Mouse (Mus musculus): ENCODE data around the gene Hoxa9. TPM values are rescaled to one million over a fixed set of nuclear protein-coding genes. Genes with fewer than 3 reads are reported as not detected.

The Hoxa9 gene
- 1 to 10 TPM in 1 of 26 experiments, not detected in 25; 1.6 TPM for total RNA-seq (2018; cell fraction: chromatin; rRNA removed)
- total RNA-seq (2018; cell fraction: cytosol; rRNA removed) = under 1 TPM in 3 of 26 experiments, not detected in 23; 0.03 to 0.17 (median 0.09) TPM
- not detected for total RNA-seq (2018; cell fraction: nucleus; rRNA removed)
- 0.11 TPM in 1 of 3 replicates, not detected in the others for polyA plus RNA-seq (2018)

GRCm38 (mm10) chr6:52230516-52231165, at the start of gene Hoxa9:
TSS of gene Hoxa9 (minus strand) at chr6:52231089.
- Histone ChIP-seq H3K79me2 (ENCODE audit: inconsistent target) (no peaks in the 10 kb centered on the region), H3K36me3 (ENCODE audit: inconsistent target) (no peaks in the 10 kb centered on the region), H3K27ac (no peak within 1 kb of the TSS), H3K4me3 (ENCODE audit: inconsistent target) (no peak within 1 kb of the TSS)
- 3% methylated on average over 28 of the region's 36 CpGs for WGBS (ENCODE audit: missing documents)

GRCm38 (mm10) chr6:52276920-52277319, 46.0 kb upstream of the Hoxa9 start:
- Histone ChIP-seq H3K27ac (no peak overlapping the region), H3K4me3 (ENCODE audit: inconsistent target) (no peak overlapping the region), H3K36me3 (ENCODE audit: inconsistent target) (no peaks in the 10 kb centered on the region), H3K79me2 (ENCODE audit: inconsistent target) (no peaks in the 10 kb centered on the region)
- 39% methylated on average over 5 of the region's 5 CpGs for WGBS (ENCODE audit: missing documents)

- H3K36me3 ChIP-seq (ENCODE audit: inconsistent target) = no peaks in the 10 kb centered on the region
- H3K4me3 ChIP-seq (ENCODE audit: inconsistent target) = no peak overlapping the region
- no peaks in the 10 kb centered on the region for H3K79me2 ChIP-seq (ENCODE audit: inconsistent target)
- 26% methylated on average over 6 of the region's 6 CpGs for WGBS (ENCODE audit: missing documents)
- H3K27ac ChIP-seq = no peak overlapping the region
Measured at GRCm38 (mm10) chr6:52276382-52276781, 45.5 kb upstream of the Hoxa9 start.

GRCm38 (mm10) chr6:52275563-52276280, 44.8 kb upstream of the Hoxa9 start:
- 49% methylated on average over 8 of the region's 8 CpGs for WGBS (ENCODE audit: missing documents)
- H3K36me3 ChIP-seq (ENCODE audit: inconsistent target) = no peaks in the 10 kb centered on the region

GRCm38 (mm10) chr6:52274576-52274975, 43.7 kb upstream of the Hoxa9 start:
- Histone ChIP-seq H3K36me3 (ENCODE audit: inconsistent target) (no peaks in the 10 kb centered on the region), H3K27ac (no peak overlapping the region)
- WGBS (ENCODE audit: missing documents) = 14% methylated on average over 11 of the region's 11 CpGs

More at GRCm38 (mm10) chr6:52275563-52276280, 44.8 kb upstream of the Hoxa9 start:
- Histone ChIP-seq H3K27ac (no peak overlapping the region), H3K79me2 (ENCODE audit: inconsistent target) (no peaks in the 10 kb centered on the region), H3K4me3 (ENCODE audit: inconsistent target) (no peak overlapping the region)

GRCm38 (mm10) chr6:52273656-52274280, 42.9 kb upstream of the Hoxa9 start:
- H3K36me3 ChIP-seq (ENCODE audit: inconsistent target) = no peaks in the 10 kb centered on the region
- H3K4me3 ChIP-seq (ENCODE audit: inconsistent target) = no peak overlapping the region
- no peak overlapping the region for H3K27ac ChIP-seq
- no peaks in the 10 kb centered on the region for H3K79me2 ChIP-seq (ENCODE audit: inconsistent target)
- WGBS (ENCODE audit: missing documents) = 24% methylated on average over 22 of the region's 22 CpGs

More at GRCm38 (mm10) chr6:52274576-52274975, 43.7 kb upstream of the Hoxa9 start:
- no peaks in the 10 kb centered on the region for H3K79me2 ChIP-seq (ENCODE audit: inconsistent target)
- H3K4me3 ChIP-seq (ENCODE audit: inconsistent target) = no peak overlapping the region

- 37% methylated on average over 22 of the region's 22 CpGs for WGBS (ENCODE audit: missing documents)
- no peaks in the 10 kb centered on the region for H3K79me2 ChIP-seq (ENCODE audit: inconsistent target)
- H3K36me3 ChIP-seq (ENCODE audit: inconsistent target) = no peaks in the 10 kb centered on the region
- H3K27ac ChIP-seq = no peak overlapping the region
- H3K4me3 ChIP-seq (ENCODE audit: inconsistent target) = no peak overlapping the region
Measured at GRCm38 (mm10) chr6:52272766-52273655, 42.1 kb upstream of the Hoxa9 start.

- Histone ChIP-seq H3K27ac (no peak overlapping the region), H3K79me2 (ENCODE audit: inconsistent target) (no peaks in the 10 kb centered on the region), H3K4me3 (ENCODE audit: inconsistent target) (no peak overlapping the region), H3K36me3 (ENCODE audit: inconsistent target) (no peaks in the 10 kb centered on the region)
- 24% methylated on average over 23 of the region's 23 CpGs for whole genome bisulfite sequencing (ENCODE audit: missing documents)
Measured at GRCm38 (mm10) chr6:52270494-52271480, 39.9 kb upstream of the Hoxa9 start.

GRCm38 (mm10) chr6:52268756-52269155, 37.9 kb upstream of the Hoxa9 start:
- no peak overlapping the region for H3K4me3 ChIP-seq (ENCODE audit: inconsistent target)
- H3K27ac ChIP-seq = no peak overlapping the region
- WGBS (ENCODE audit: missing documents) = 31% methylated on average over 3 of the region's 3 CpGs
- no peaks in the 10 kb centered on the region for H3K79me2 ChIP-seq (ENCODE audit: inconsistent target)
- no peaks in the 10 kb centered on the region for H3K36me3 ChIP-seq (ENCODE audit: inconsistent target)

- Histone ChIP-seq H3K36me3 (ENCODE audit: inconsistent target) (no peaks in the 10 kb centered on the region), H3K4me3 (ENCODE audit: inconsistent target) (no peak overlapping the region), H3K79me2 (ENCODE audit: inconsistent target) (no peaks in the 10 kb centered on the region), H3K27ac (no peak overlapping the region)
- 23% methylated on average over 7 of the region's 7 CpGs for WGBS (ENCODE audit: missing documents)
Measured at GRCm38 (mm10) chr6:52268341-52268740, 37.5 kb upstream of the Hoxa9 start.

GRCm38 (mm10) chr6:52267691-52268090, 36.8 kb upstream of the Hoxa9 start:
- Histone ChIP-seq H3K27ac (no peak overlapping the region), H3K79me2 (ENCODE audit: inconsistent target) (no peaks in the 10 kb centered on the region), H3K4me3 (ENCODE audit: inconsistent target) (no peak overlapping the region), H3K36me3 (ENCODE audit: inconsistent target) (no peaks in the 10 kb centered on the region)
- WGBS (ENCODE audit: missing documents) = 35% methylated on average over 3 of the region's 3 CpGs

GRCm38 (mm10) chr6:52267221-52267620, 36.3 kb upstream of the Hoxa9 start:
- H3K36me3 ChIP-seq (ENCODE audit: inconsistent target) = no peaks in the 10 kb centered on the region
- no peaks in the 10 kb centered on the region for H3K79me2 ChIP-seq (ENCODE audit: inconsistent target)
- no peak overlapping the region for H3K27ac ChIP-seq
- no peak overlapping the region for H3K4me3 ChIP-seq (ENCODE audit: inconsistent target)
- 31% methylated on average over 5 of the region's 5 CpGs for WGBS (ENCODE audit: missing documents)

- Histone ChIP-seq H3K79me2 (ENCODE audit: inconsistent target) (no peaks in the 10 kb centered on the region), H3K36me3 (ENCODE audit: inconsistent target) (no peaks in the 10 kb centered on the region), H3K27ac (no peak overlapping the region), H3K4me3 (ENCODE audit: inconsistent target) (no peak overlapping the region)
- 12% methylated on average over 9 of the region's 9 CpGs for WGBS (ENCODE audit: missing documents)
Measured at GRCm38 (mm10) chr6:52266666-52266985, 35.7 kb upstream of the Hoxa9 start.
